Mouse (Mus musculus) stomach, postnatal 0 days (tissue): ENCODE data around the gene Ank2.

Experiments
- CTCF ChIP-seq: IDR thresholded peaks from 2 replicates; pipeline ENCODE4 v1.5.1; 2016; ENCODE audit warnings: antibody characterized with exemption, low read depth, mild to moderate bottlenecking, moderate library complexity
- EP300 ChIP-seq: optimal IDR thresholded peaks from 2 replicates; pipeline ENCODE3; 2016; ENCODE audit warnings: antibody characterized with exemption

DNA sequence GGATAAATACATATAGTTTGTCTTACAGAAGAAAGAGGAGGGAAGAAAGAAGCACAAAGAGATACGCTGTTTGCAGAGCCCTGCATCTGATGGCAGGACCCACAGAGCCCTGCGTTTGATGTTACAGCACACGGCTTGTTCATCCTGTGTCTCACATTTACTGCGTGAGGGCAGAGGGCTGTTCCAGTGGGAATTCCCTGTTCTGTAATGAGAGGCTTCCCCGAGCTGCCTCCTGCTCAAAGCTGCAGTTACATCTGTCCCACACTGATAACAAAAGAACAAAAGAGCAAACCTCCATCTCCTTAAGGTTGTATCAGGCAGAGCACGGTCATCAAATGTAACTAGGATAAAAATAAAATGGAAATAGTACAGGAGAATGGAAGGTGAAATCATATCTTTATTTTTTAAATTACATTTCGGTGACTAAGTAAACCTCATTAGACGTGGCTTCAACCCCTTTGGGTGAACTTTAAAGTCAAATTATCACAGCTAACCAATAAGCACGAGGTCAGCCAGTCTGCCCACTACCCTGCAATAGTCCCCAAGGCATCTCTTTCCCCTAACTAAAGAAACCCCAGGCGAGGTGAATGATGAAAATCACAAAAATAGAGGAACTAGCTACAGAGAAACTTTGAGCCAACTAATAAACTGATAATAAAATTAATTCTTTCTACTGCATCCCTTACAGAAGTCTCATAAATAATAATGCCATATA, 255.1 kb downstream of the Ank2 start:
- TF ChIP-seq CTCF (no peak), EP300 (no peak)
